Mouse (Mus musculus): ENCODE measurements at regions not wholly inside any gene's neighbourhood (a gene's known extent, or its start where the extent isn't known, plus 50 kb on each side); places are given as distances from the start of the nearest gene placed in this dataset.

DNA sequence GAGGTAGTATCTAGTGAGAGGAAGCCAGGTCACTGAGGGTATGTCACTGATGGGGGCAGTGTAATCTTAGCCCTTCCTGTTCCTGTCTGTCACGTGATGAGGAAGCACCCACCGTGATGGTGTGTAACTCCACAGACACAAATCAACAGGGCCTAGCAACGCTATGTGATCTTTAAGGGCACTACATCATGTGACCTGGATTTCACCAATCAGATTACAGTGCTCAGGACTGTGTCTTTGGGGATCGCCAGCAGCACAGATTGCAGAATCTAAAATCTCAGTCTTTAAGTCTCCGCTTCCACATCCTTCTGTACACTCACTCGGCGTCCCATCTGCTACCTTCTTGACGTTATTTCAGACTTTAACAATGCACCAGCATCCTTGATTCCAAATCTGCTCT lies 202.8 kb downstream of the Ifng start:
- no peak for TF ChIP-seq POLR2A (IDR thresholded peaks at IDR 0.05; ENCODE audit: borderline replicate concordance, low read depth, low read length)
- TF ChIP-seq CTCF (IDR thresholded peaks at IDR 0.05; ENCODE audit: low read depth, low read length), result no peak
